Mouse (Mus musculus) spleen, adult 2 months (tissue): ENCODE measurements around the gene Pnmal1.

ENCODE experiments used
- CTCF ChIP-seq: fragments of 200-500 bp; IDR thresholded peaks from 2 replicates; pipeline ENCODE4 v1.5.1; 2011; ENCODE audit warnings: mild to moderate bottlenecking, inconsistent platforms; ENCODE audit not compliant: insufficient read depth, insufficient read length, insufficient replicate concordance; ENCODE audit errors: extremely low read depth
- POLR2A ChIP-seq: fragments of 200-500 bp; IDR thresholded peaks from 2 replicates; pipeline ENCODE4 v1.6.1; 2011; ENCODE audit warnings: low read depth, low read length, inconsistent platforms

- TF ChIP-seq CTCF: no peak
- TF ChIP-seq POLR2A: no peak
Observed at GRCm38 (mm10) chr7:16916342-16917265, 42.9 kb upstream of the Pnmal1 start.
